Mouse (Mus musculus): Measurements from ENCODE around the gene Rbm8a. TPM values are rescaled to one million over a fixed set of nuclear protein-coding genes. Genes with fewer than 3 reads are reported as not detected.
"Not testable (repeated sequence)": the region's sequence is repeated elsewhere in the genome, so short reads cannot be mapped to it uniquely, and the experiment has no call there.

Gene Rbm8a
- polyA plus RNA-seq, 1 experiment from 2014 or later, result 147 TPM

DNA sequence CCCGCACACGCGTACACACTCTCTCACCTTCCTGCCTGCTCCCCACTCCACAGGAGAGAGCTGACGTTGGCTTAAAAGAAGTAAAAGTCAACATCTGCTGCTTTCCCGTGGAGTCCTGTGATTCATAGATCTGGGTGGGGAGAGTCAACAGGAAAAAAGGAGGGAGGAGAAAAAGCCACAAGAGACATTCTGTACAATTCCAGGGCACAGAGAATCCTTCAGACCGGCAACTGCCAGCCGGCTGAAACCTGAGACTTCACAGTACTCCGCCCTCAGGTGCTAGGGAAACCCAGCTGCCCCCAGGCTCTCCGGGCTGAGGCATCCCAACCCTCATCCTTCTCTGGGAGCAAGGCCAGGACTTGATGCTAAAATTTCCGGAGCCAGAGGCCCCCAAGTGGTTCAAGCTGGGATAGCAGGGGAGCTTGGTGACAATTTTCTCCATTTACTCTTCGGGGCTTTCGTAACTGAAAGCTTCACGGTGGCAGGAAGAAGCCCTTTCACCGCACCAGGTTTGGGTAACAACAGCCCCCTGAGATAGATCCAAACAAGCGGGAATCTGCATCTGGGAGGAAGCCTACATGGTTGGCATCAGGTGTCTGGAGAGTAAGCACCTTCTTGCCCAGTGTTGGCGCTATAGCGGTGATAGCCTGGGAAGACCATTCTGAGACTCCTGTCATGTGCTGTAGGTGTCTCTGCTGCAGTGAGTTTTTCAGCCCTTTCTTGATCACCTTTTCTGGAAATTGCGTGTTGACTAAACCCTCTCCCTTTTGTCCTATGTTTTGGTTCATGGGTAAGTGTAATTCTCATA lies 33.9 kb downstream of the Rbm8a start:
- WGBS, result 6% methylated on average over 18 of the region's 18 CpGs
- Histone ChIP-seq H3K9me3 (no peaks in the 10 kb centered on the region), H3K4me3 (peak overlapping the region; percentile 18), H3K4me2 (replicated peaks) (peak overlapping the region; percentile 57), H3K4me1 (0 out of 2 replicates have a peak, but pooled peaks cover 7% of the 10 kb centered on the region), H3K9ac (0 out of 2 replicates have a peak overlapping the region, but pooled peaks have one; percentile 21), H3K27me3 (replicated peaks) (no peaks in the 10 kb centered on the region), H3K36me3 (no peaks in the 10 kb centered on the region), H3K27ac (no peak overlapping the region)
- peak; percentile 87 for ATAC-seq (ENCODE audit: low FRiP score, low read depth)

DNA sequence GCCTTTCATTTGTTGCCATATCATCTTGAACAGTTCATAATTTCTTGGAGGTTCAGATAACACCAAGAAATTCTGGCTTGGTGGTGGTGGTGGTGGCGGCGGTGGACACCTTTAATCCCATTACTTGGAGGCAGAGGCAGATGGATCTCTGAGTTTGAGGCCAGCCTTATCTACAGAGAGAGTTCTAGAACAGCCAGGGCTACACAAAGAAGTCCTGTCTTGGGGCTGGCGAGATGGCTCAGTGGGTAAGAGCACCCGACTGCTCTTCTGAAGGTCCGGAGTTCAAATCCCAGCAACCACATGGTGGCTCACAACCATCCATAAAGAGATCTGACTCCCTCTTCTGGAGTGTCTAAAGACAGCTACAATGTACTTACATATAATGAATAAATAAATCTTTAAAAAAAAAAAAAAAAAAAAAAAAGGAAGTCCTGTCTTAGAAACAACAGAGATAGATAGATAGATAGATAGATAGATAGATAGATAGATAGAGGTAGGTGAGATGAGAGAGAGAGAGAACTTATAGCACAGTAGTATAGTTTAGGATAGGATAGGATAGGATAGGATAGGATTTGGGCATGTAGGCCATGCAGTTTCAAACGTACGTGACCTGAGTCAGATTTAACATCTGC lies 36.1 kb downstream of the Rbm8a start:
- H3K4me3 ChIP-seq, result not testable (repeated sequence)

DNA sequence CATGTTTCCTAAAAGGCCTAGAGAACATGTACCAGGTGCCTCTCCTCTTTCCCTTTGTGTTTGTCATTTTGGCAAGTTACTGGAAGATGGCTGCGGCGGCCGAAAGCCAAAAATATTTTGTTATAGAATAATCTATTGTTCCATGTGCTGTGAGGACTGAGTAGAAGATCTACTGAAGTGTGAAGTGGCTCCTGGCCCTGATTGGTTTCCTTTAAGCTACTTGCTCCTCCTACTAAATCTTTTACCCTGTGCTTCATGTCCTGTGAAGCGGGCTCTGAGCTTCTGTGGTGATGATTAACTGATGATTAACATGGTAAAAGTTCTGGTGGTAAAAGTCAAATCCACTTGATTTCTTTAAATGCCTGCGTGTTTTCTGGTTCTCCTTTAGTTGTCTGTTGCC lies 37.2 kb downstream of the Rbm8a start:
- no peak overlapping the region for H3K27ac ChIP-seq
- H3K27me3 ChIP-seq (replicated peaks), result peaks cover 8% of the 10 kb centered on the region
- peaks cover 12% of the 10 kb centered on the region; the same call in 1 of the 2 replicates for H3K4me1 ChIP-seq
- no peak for ATAC-seq (ENCODE audit: low FRiP score, low read depth)
- no peaks in the 10 kb centered on the region for H3K36me3 ChIP-seq
- H3K9ac ChIP-seq, result no peak overlapping the region
- 97% methylated on average over 5 of the region's 5 CpGs for WGBS
- no peaks in the 10 kb centered on the region for H3K9me3 ChIP-seq
- no peak overlapping the region for H3K4me3 ChIP-seq
- H3K4me2 ChIP-seq (replicated peaks), result no peak overlapping the region

More for the DNA sequence above, 36.1 kb downstream of the Rbm8a start:
- WGBS, result 90% methylated on average over 7 of the region's 7 CpGs
- not testable (repeated sequence) for H3K27ac ChIP-seq; H3K36me3 ChIP-seq; H3K9ac ChIP-seq; H3K9me3 ChIP-seq; ATAC-seq (ENCODE audit: low FRiP score, low read depth); H3K4me2 ChIP-seq (replicated peaks); H3K27me3 ChIP-seq (replicated peaks)
- peaks cover 12% of the 10 kb centered on the region; the same call in 1 of the 2 replicates for H3K4me1 ChIP-seq

DNA sequence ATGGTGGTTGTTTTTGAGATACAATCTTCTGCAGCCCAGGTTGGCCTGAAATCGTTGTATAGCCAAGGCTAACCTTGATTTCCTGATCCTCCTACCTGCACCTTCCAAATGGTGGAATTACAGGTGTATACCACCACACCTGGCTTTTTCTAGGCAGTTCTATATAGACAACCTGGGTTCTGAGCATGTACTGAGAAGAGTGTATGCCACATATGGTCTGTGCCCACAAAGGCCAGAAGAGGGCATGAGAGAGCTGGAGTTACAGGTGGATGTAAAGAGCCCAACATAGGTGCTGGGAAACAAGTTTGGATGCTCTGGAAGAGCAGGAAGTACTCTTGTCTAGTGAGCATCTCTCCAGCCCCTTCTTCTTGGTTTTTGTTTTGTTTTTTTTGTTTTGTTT lies 37.6 kb downstream of the Rbm8a start:
- H3K4me1 ChIP-seq, result peaks cover 12% of the 10 kb centered on the region; the same call in 1 of the 2 replicates
- no peak overlapping the region for H3K4me2 ChIP-seq (replicated peaks)
- H3K36me3 ChIP-seq, result no peaks in the 10 kb centered on the region
- H3K4me3 ChIP-seq, result no peak overlapping the region
- no peak overlapping the region for H3K27ac ChIP-seq
- 43% methylated on average over 1 of the region's 1 CpGs for WGBS
- no peaks in the 10 kb centered on the region for H3K9me3 ChIP-seq
- H3K9ac ChIP-seq, result no peak overlapping the region
- peaks cover 8% of the 10 kb centered on the region for H3K27me3 ChIP-seq (replicated peaks)
- no peak for ATAC-seq (ENCODE audit: low FRiP score, low read depth)

DNA sequence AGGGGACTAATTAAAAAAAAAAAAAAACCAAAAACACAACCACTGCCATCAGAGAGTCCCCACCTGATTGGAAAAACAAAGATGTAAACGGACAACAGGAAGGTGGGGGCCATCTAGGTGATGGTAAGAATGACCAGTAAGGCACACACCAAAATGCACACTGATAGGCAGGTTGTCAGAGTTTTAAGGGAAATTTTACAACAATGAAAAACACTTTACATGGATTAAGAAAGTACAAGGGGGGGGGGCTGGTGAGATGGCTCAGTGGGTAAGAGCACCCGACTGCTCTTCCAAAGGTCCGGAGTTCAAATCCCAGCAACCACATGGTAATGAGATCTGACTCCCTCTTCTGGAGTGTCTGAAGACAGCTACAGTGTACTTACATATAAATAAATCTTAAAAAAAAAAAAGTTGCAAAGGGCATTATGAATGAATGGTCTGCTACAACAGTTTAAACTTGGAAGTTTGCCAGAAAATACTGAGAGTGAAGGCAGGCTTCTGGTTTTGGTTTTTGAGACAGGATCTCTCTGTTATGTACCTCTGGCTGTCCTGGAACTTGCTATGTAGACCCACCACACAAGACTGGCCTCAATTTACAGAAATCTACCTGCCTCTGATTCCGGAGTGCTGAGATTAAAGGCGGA lies 38.8 kb downstream of the Rbm8a start:
- no peak overlapping the region for H3K27ac ChIP-seq

DNA sequence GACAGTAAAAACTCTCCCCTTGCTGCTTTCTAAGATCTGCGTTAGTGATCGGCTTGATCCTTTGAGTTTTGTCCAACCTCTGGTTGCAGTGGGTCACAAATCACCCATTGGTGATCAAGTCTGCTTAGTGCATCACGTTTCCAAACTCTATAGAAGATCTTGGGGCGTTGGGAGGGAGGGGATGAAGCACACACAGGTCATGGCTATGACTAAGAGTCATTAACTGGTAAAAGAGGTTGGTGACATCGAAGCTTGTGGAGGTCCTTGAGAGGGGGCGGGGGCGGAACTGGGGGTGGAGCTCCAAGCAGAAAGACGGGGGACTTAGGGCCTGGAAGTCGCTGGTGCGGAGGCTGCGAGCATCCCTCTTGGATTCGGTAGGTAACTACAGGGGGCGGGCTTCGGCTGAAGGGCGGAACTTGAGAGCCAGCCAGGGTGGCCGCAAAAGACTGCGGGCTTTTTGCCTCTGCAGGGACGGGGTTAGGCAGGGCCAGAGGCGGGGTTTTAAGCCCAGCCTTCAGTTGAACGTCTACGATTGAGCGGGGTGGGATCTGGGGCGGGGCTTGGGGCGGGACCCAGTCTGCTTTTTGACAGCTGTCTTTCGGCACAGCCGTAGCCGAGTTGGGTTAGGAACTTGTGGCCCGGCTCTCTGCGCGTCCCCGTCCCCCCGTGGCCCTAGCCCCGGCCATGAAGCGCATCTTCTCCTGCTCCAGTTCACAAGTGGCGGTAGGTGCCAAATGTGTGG lies 40.2 kb downstream of the Rbm8a start, which contains the start of gene Ankrd35:
Gene Ankrd35 (plus strand): TSS at position 405 of the 742 bp plus-strand sequence.
- WGBS, result 5% methylated on average over 35 of the region's 35 CpGs
- H3K9ac ChIP-seq, result peak within 1 kb of the TSS; percentile 29; the same call in 1 of the 2 replicates
- peaks cover 8% of the 10 kb centered on the region for H3K27me3 ChIP-seq (replicated peaks)
- no peaks in the 10 kb centered on the region for H3K36me3 ChIP-seq
- ATAC-seq (ENCODE audit: low FRiP score, low read depth), result peak; percentile 86
- peak within 1 kb of the TSS; percentile 65 for H3K4me2 ChIP-seq (replicated peaks)
- no peak within 1 kb of the TSS for H3K27ac ChIP-seq
- peaks cover 4% of the 10 kb centered on the region; the same call in 1 of the 2 replicates for H3K4me1 ChIP-seq
- H3K4me3 ChIP-seq, result peak within 1 kb of the TSS; percentile 32
- no peaks in the 10 kb centered on the region for H3K9me3 ChIP-seq

More for the DNA sequence above, 38.8 kb downstream of the Rbm8a start:
- H3K36me3 ChIP-seq, result no peaks in the 10 kb centered on the region
- WGBS, result 94% methylated on average over 5 of the region's 5 CpGs
- ATAC-seq (ENCODE audit: low FRiP score, low read depth), result no peak
- peaks cover 8% of the 10 kb centered on the region for H3K27me3 ChIP-seq (replicated peaks)
- no peak overlapping the region for H3K4me2 ChIP-seq (replicated peaks)
- no peak overlapping the region for H3K4me3 ChIP-seq
- peaks cover 4% of the 10 kb centered on the region; the same call in 1 of the 2 replicates for H3K4me1 ChIP-seq
- H3K9ac ChIP-seq, result no peak overlapping the region
- no peaks in the 10 kb centered on the region for H3K9me3 ChIP-seq

DNA sequence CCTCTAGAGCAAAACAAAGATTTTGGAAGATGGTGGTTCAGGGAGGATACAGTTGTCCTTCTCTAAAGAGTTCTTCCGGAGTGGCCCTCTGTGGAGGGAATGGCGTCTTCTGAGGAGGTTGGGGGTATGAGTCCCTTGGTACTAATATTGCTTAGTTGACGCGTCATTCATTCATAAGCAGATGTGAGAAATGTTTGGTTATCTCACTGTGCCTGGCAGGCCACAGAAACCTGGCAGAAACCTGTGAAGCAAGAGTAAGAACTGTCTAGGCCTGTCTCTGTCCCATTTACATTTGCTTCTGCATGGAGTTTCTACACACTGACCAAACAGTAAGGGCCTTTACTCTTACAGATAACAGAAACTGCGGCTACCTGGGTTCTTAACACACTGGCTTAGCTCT lies 41.8 kb downstream of the Rbm8a start:
- WGBS, result 93% methylated on average over 5 of the region's 5 CpGs
- H3K36me3 ChIP-seq, result no peaks in the 10 kb centered on the region
- H3K9me3 ChIP-seq, result no peaks in the 10 kb centered on the region
- H3K27me3 ChIP-seq (replicated peaks), result peaks cover 8% of the 10 kb centered on the region
- H3K4me2 ChIP-seq (replicated peaks), result no peak overlapping the region
- ATAC-seq (ENCODE audit: low FRiP score, low read depth), result no peak
- H3K4me3 ChIP-seq, result no peak overlapping the region
- H3K9ac ChIP-seq, result no peak overlapping the region
- H3K4me1 ChIP-seq, result peaks cover 4% of the 10 kb centered on the region; the same call in 1 of the 2 replicates
- H3K27ac ChIP-seq, result no peak overlapping the region

DNA sequence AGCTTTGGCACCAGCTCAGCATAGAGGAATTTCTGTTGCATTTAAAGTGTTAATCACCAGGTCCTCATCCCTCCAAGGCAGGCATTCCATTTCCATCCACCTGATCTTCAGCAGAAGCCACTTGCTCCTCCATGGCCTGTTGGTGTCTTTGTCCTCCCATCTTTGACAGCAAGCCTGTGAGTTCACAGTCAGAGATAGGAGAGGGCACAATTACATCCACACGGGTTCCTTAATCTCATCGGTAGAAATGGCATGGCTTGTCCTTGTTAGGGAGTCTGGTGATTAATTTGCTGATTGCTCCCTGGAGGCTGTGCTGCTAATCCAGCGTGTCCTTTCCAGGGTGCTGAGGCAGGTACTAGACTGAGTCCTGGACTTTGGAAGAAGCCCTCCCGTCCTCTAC lies 43.8 kb downstream of the Rbm8a start:
- Histone ChIP-seq H3K27ac (no peak overlapping the region), H3K27me3 (replicated peaks) (peaks cover 8% of the 10 kb centered on the region), H3K36me3 (no peaks in the 10 kb centered on the region), H3K4me3 (no peak overlapping the region), H3K4me1 (peaks cover 4% of the 10 kb centered on the region; the same call in 1 of the 2 replicates), H3K9ac (no peak overlapping the region), H3K9me3 (no peaks in the 10 kb centered on the region), H3K4me2 (replicated peaks) (no peak overlapping the region)
- ATAC-seq (ENCODE audit: low FRiP score, low read depth), result no peak
- 78% methylated on average over 4 of the region's 4 CpGs for WGBS

DNA sequence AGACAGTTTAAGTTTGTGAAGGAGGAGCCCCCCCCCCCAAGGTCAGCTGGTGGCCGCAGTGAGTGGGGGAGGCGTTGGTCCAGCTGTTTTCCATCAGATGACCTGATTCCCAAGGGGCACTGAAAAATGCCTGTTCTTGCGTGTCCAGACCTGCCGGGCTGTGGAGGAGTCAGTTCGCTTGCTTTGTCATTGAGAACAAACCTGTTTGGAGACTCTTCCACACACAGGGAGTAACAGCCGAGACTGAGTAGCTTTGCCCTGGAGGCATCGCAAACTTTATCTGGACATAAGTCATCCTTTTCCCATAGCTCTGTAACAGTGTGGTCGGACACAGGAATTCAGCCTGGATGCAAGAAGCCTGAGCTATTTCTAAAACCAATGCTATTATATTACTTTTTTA lies 44.7 kb downstream of the Rbm8a start:
- no peaks in the 10 kb centered on the region for H3K36me3 ChIP-seq
- 58% methylated on average over 8 of the region's 8 CpGs for WGBS
- H3K27ac ChIP-seq, result no peak overlapping the region
- peaks cover 4% of the 10 kb centered on the region; the same call in 1 of the 2 replicates for H3K4me1 ChIP-seq
- no peak overlapping the region for H3K9ac ChIP-seq
- no peak overlapping the region for H3K4me2 ChIP-seq (replicated peaks)
- no peak overlapping the region for H3K4me3 ChIP-seq
- ATAC-seq (ENCODE audit: low FRiP score, low read depth), result no peak
- no peaks in the 10 kb centered on the region for H3K9me3 ChIP-seq
- H3K27me3 ChIP-seq (replicated peaks), result peaks cover 8% of the 10 kb centered on the region

DNA sequence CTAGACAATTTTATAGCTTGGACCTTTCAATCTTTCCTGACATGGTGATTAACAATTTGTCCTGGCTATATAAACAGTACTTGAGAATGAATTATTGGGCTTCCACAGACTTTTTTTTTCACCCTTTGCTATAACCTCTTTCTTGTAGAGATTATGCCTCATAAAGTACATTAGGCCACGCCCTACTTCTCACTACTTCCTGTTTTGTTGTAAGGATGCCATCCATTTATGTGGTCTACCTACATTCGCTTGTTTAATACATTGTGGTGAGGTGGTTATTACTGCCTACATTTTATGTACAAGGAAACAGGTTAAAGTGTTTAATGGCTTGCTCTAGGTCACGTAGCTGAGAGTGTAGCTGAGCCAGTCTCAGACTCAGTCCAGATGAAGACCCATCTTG lies 45.4 kb downstream of the Rbm8a start:
- 80% methylated on average over 3 of the region's 3 CpGs for WGBS
- Histone ChIP-seq H3K9ac (no peak overlapping the region), H3K27me3 (replicated peaks) (peaks cover 14% of the 10 kb centered on the region), H3K27ac (no peak overlapping the region), H3K36me3 (no peaks in the 10 kb centered on the region), H3K9me3 (no peaks in the 10 kb centered on the region), H3K4me3 (no peak overlapping the region), H3K4me1 (no peaks in the 10 kb centered on the region), H3K4me2 (replicated peaks) (no peak overlapping the region)
- no peak for ATAC-seq (ENCODE audit: low FRiP score, low read depth)

DNA sequence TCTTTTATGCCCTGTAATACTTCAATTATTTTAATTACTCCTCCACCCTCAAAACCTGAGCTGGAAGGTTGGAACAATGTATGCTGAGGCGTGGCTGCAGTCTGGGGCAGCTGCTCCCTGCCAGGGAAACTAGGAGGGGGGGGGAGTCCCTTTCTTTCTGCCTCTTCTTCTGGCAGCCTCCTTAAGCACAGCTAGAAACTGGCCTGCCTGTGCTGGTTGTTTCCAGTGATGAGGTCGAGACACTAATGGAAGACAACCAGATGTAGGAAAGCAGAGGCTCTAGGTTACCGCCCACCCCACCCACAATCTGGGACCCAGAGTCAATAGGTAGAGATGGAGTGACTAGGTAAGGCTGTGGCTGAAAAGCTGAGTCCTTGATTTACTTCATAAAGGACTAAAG lies 46.0 kb downstream of the Rbm8a start:
- Histone ChIP-seq H3K4me1 (no peaks in the 10 kb centered on the region), H3K4me3 (no peak overlapping the region), H3K4me2 (replicated peaks) (no peak overlapping the region), H3K9ac (no peak overlapping the region), H3K9me3 (no peaks in the 10 kb centered on the region), H3K27ac (no peak overlapping the region), H3K36me3 (no peaks in the 10 kb centered on the region), H3K27me3 (replicated peaks) (peaks cover 19% of the 10 kb centered on the region)
- ATAC-seq (ENCODE audit: low FRiP score, low read depth), result no peak
- 20% methylated on average over 3 of the region's 3 CpGs for WGBS

Data from neural tube, embryonic 12.5 days (tissue).